Mouse (Mus musculus): Measurements from ENCODE around the gene Hdac9.

Hdac9 gene

GRCm38 (mm10) chr12:34688941-34689340 is 228.0 kb downstream of the Hdac9 start:
- DNase-seq = no peak

GRCm38 (mm10) chr12:34683375-34683774 is 233.5 kb downstream of the Hdac9 start:
- peak; percentile 25 for DNase-seq

DNA sequence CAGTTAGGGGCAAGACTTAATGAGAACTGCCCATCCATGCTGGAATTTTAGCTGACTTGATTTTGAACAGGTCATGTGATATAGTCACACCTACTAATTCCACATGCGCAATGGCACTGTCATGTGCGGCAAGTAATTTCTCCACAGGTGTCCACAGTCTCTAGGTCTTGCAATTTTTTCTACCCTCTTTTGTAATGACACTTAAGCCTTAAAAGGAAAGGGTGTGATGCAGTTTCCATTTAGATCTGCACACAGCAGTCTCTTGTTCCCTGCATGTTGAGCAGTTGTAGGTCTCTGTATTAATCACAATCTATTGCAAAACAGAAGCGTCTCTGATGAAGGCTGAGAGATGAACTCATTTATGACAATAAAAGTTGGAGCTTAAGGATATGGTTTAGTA is 234.2 kb downstream of the Hdac9 start:
- DNase-seq = no peak

DNA sequence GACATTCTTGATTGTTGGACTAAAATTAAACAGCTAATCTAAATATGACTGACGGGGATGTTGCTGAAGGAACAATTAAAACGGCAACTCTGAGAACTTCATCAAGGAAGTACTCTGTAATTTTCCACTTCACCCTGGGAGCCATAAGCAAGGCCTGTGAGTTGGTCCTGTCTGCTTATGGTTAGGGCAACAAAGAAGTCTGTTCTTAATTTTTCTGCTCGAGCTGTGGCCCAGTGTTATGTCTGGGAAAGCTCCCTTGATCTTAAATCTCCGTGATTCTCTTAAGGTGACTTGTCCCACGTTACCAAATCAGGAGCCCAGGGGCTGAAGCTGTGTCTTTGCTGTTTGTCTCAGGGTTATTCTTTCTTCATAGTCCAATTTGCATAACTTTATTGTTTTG is 236.3 kb downstream of the Hdac9 start:
- DNase-seq = no peak

- DNase-seq = no peak
Observed at GRCm38 (mm10) chr12:34677110-34677509, 239.8 kb downstream of the Hdac9 start.

DNA sequence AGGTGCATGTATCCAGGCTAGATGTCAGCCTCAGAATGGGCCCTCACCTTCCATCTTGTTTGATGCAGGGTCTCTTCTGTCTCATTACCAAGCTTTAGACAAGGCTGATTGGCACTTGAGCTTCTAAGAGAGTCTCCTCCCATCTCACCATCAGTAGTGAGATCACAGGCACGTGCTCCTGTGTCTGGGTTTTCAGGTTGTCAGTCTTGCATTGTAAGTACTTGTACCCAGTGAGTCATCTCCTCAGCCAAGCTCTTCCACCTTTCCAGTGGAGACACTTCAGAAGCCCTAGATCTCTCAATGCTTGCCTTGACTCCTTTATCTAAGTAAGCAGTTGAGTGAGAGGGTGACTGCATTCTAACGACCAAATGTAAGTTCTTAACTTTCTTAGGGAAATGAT is 242.7 kb downstream of the Hdac9 start:
- no peak for DNase-seq

DNA sequence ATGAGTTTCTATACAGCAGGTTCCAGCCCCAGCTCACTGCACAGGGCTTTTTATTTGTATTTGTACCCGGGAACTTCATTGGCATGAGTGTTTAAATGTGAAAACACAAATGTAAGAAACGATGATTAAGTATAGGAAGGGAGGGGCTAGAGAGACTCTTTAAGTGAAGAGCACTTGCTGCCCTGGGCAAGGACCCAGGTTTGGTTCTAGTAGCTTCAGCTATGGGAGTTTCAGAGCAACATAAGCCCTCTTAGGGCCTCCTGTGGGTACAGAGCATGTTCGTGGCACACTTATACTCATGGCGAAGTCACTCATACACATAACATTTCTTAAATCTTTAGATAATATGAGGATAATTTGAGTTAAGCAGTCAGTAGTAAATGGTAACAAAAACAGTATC is 243.4 kb downstream of the Hdac9 start:
- no peak for DNase-seq

GRCm38 (mm10) chr12:34664758-34665157 is 252.1 kb downstream of the Hdac9 start:
- DNase-seq = peak; percentile 82

GRCm38 (mm10) chr12:34661378-34661777 is 255.5 kb downstream of the Hdac9 start:
- no peak for DNase-seq

- no peak for DNase-seq
Observed at GRCm38 (mm10) chr12:34660027-34660426, 256.9 kb downstream of the Hdac9 start.

DNA sequence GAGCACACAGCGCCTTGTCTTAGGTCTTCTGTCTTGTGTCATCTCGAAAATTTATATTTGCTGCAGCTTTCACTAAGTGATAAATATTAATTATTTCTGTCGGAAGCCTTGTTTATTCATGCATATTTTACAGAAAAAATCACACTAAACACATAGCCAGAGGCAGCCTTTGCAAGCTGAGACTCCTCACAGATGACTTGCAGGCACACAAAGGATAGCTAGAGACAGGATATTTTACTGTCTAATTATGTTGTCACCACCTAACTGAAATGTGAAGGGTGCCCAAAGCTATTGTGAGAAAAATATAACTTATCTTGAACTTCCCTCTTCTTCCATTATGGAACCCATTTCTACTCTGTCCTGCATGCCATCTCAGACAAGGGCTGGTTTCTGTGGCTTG is 258.3 kb downstream of the Hdac9 start:
- DNase-seq = no peak

GRCm38 (mm10) chr12:34658119-34658518 is 258.8 kb downstream of the Hdac9 start:
- peak; percentile 82 for DNase-seq

- peak; percentile 38 for DNase-seq
Observed at GRCm38 (mm10) chr12:34653615-34654014, 263.3 kb downstream of the Hdac9 start.

GRCm38 (mm10) chr12:34648753-34649152 is 268.1 kb downstream of the Hdac9 start:
- DNase-seq = no peak

DNA sequence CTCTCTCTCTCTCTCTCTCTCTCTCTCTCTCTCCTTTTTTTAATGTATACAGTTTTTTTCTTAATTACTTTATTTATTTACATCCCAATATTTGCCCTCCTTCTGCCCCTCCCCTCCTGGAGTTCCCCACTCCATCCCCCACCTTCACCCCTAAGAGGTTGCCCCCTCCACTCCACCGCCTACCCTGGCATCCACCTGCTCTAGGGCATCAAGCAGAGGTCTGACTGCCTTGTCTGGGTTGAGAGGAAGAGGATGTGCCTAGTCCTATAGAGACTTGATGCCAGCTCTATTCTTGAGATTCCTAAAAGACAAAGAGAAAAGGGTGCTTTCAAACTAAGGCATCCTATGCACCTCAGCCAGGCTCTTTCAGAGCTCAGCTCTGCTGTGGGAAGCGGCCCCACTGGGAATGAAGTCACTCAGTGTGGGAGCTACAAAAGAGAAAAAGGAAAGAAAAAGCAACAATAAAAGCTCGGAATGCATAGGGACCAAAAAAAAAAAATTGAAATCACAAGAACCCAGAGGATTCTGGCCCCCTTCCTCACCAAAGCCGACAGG is 275.1 kb downstream of the Hdac9 start:
- DNase-seq = no peak

DNA sequence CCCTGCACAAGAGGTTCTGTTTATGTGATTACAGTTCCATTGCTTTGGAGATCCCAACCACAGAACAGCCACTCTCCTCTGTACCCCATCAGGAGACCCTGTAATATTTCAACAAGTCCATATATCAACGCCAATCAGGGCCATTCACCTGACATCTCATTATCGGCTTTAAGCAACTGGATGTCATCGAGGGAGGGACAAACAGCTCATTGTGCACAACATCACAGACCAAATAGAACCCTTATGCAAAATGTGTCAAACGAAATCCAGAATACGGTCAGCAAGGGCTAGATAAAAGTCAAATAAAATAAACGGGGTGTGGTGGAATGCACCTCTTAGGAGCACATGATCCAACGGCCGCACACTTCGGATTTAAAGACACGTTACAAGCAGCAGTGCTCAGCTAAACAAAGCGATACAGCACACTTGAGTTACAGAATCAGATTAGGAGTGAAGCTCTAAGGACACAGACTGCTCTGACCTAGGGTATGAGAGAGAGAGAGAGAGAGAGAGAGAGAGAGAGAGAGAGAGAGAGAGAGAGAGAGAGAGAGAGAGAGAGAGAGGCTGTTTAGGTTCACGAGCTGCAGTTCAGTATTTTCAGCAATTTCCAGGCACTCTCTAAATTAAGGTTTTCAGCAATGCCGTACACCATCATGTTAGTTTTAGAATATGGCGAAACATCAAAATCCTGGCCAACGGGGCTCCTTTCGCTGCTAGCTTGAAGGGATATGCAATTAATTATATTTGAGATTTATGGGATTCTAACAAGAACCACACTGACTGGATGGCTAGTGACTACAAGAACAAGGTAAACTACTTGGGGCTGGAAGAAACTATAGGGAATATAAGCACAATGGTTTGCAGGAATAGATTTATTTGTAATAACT is 279.4 kb downstream of the Hdac9 start:
- peak; percentile 39 for DNase-seq

GRCm38 (mm10) chr12:34619101-34619500 is 297.8 kb downstream of the Hdac9 start:
- DNase-seq = no peak

DNA sequence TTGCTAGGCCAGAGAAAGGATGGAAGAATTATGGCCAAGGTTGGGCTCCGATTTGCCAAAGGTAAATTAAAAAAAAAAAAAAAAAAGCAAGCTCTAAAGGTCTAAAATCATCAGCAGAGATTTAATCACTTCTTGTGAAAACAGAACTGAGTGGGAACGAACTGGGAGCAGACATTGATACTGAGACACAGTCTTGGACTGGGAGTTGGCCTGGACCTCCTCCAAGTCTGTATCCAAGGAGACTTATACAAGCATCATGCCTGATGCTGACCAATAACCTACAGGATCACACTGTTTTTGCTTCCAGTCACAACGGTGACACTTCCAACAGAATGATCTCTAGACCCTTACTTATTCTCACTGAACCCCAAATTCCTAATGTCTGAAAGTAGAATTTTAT is 298.6 kb downstream of the Hdac9 start:
- no peak for DNase-seq

- no peak for DNase-seq
Observed at GRCm38 (mm10) chr12:34617836-34618235, 299.1 kb downstream of the Hdac9 start.

- no peak for DNase-seq
Observed at GRCm38 (mm10) chr12:34614796-34615195, 302.1 kb downstream of the Hdac9 start.

DNA sequence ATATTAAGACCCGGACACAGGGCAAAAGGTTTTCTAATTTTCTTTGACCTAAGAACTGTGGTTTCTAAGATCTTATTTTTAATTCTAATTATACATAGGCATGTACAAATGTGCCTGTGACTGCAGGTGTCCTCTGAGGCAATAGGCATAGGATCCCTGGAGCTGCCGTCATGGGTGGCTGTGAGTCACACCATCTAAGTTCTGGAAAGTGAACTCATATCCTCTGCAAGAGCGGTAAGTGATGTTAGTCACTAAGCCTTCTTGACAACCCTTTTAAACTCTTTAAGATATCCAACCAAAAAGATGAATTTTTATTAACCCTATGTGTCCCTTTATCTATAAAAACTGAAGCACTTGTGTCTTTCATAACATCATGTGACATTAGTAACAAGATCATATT is 304.4 kb downstream of the Hdac9 start:
- no peak for DNase-seq

DNA sequence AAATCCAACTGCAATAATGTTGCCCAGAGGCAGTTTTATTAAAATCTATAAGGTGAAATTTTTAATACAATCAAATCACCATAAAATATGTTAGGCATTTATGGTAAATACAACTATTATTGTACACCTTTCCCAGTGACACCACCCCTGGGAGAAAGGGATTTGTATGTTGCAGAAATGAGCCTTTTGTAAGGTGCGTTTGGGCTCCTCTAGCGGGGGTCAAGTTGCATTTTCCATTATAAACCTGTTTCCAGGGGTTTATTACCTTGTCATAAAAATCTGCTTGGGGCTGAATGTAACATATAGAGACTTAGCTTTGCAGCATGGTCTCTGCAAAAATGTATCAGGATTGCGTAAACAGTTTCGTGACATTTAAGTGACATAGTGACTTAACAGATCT is 312.4 kb downstream of the Hdac9 start:
- DNase-seq = no peak

DNA sequence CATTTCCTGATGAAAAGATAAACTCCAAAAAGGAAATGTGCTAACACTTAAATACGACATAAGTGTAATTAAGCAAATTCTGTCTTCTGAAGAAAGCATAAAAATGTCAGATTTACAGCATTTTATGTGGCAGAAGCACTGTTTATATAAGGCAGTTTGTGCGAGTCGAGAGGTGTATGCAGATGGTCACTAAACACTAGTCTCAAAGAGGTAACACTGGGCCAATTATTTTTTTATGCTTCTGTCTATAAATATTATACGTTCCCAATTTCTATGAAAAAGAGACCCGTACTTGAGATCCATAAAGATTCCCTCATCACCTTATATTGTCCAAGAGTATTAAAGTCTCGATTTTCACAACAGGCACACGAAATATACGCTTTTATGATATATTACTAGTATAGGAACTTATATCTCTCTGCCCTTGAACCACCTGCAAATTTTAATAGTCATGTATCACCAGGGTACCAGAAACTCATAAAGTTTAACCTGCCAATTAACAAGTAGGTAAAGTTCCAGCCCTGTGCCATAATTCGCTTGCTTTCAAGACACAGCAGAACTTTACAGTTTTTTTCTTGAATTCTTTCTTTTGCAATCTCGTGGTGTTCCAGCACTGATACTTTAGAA is 322.6 kb downstream of the Hdac9 start:
- no peak for DNase-seq

DNA sequence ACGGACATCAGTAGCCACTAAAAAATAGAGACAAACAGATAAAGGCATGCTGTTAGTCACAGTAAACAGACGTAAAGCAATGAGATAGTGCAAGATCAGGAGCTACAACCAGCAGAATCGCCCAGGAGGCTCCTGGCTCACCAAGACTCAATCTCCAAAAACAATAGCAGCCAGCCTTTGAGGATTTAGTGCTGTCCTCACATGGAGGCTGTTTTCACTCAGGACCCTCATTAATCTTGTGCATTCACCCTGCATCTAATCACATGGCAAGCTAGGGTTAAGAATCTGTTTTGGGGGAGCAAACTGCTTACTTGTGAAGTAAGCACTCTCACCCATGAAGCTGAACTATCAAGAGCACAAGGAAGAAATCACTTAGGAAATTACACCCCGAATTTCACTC is 329.7 kb downstream of the Hdac9 start:
- DNase-seq = peak; percentile 32
